Mouse (Mus musculus): ENCODE results near the gene Tpra1. TPM values are rescaled to one million over a fixed set of nuclear protein-coding genes. Genes with fewer than 3 reads are reported as not detected.
A peak's percentile ranks its signal among the peaks of the same experiment; 100 is the strongest.

The Tpra1 gene
- polyA plus RNA-seq (2015; fragmentation: Nextera tagmentation; extraction: Ambion mirVana), result 95.5 and 98.8 TPM in 2 replicates

DNA sequence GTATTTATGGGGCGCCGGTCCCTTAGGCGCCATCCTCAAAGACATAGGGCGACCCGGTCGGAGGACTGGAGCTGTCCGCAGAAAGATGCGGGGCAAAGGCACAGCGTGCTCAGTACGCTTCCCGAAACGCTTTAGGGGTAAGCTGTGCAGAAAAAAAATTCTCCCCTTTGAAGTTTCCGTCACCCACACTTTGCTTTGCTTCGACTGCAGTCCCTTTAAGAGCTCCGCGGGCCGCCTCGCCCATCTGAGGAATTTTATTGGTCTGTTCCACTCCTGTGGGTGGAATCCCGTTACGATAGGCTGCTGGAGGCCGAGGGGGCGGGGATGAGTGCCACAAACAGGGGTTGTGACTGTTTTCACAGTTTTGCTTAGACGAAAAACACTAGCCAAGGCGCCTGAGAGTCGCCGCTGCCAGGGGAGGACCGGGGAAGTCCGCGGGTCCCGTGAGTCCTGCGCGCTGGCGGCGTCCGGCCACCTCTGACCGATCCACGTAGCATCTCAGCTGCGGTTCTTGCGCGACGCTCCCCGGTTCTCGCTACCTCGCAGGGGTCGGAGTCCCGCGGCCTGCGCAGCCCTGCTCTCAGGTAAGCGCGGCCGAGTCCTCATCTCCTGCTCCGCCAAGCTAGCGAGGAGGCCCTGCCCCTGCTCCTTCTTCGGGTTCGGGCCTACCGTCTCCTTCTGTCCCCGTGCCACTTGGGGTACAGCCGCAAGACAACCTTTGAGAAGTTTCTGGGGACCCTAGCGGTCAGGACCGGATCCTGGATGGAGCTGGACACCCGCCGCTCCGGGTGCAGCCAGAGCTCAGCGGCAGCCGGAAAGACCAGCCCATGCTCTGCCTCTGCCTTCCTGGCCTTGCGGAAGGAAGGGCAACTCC lies at the start of gene Tpra1:
Gene Tpra1 (plus strand): TSS at position 305 of the 874 bp plus-strand sequence.
- Histone ChIP-seq H3K9ac (replicated peaks; ENCODE audit: low read length) (peak within 1 kb of the TSS; percentile 90), H3K4me1 (ENCODE audit: insufficient read depth, low read length) (peaks cover 47% of the 10 kb centered on the region), H3K9me3 (ENCODE audit: low read length) (no peaks in the 10 kb centered on the region), H3K4me3 (ENCODE audit: low read length) (peak within 1 kb of the TSS; percentile 81), H3K36me3 (ENCODE audit: insufficient read depth, low read length) (no peaks in the 10 kb centered on the region), H3K27me3 (ENCODE audit: insufficient read depth, low read length) (no peaks in the 10 kb centered on the region), H3K27ac (ENCODE audit: low read length) (peak within 1 kb of the TSS; percentile 94), H3K4me2 (replicated peaks; ENCODE audit: low read depth, low read length) (peak within 1 kb of the TSS; percentile 95)
- WGBS, result under 1% methylated on average over 66 of the region's 66 CpGs
- ATAC-seq (ENCODE audit: low FRiP score, low TSS enrichment), result peak; percentile 89

DNA sequence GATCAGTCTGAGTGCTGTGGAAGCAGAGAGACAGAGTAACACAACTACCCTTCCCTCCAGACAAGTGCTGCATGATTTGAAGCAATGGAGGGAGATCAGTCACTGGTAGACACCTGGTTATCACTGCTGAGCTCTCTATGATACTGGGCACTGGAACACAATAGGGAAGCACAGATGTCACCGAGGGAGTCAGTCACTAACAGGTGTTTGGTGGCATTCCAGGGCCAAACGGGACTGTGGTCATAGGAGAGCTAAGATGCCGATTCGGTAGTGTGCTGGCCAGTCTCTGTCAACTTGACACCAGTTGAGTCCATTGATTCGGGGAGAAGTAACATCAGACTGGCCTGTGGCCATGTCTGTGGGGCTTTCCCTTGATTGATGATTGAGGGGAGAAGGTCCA lies 47.5 kb upstream of the Tpra1 start:
- Histone ChIP-seq H3K36me3 (ENCODE audit: insufficient read depth, low read length) (peaks cover 4% of the 10 kb centered on the region; the same call in 1 of the 2 replicates), H3K4me1 (ENCODE audit: insufficient read depth, low read length) (no peaks in the 10 kb centered on the region), H3K4me2 (replicated peaks; ENCODE audit: low read depth, low read length) (no peak overlapping the region), H3K9me3 (ENCODE audit: low read length) (peaks cover 4% of the 10 kb centered on the region; the same call in 1 of the 2 replicates), H3K9ac (replicated peaks; ENCODE audit: low read length) (no peak overlapping the region), H3K27ac (ENCODE audit: low read length) (no peak overlapping the region), H3K27me3 (ENCODE audit: insufficient read depth, low read length) (no peaks in the 10 kb centered on the region), H3K4me3 (ENCODE audit: low read length) (no peak overlapping the region)
- ATAC-seq (ENCODE audit: low FRiP score, low TSS enrichment), result no peak
- WGBS, result 74% methylated on average over 5 of the region's 5 CpGs

DNA sequence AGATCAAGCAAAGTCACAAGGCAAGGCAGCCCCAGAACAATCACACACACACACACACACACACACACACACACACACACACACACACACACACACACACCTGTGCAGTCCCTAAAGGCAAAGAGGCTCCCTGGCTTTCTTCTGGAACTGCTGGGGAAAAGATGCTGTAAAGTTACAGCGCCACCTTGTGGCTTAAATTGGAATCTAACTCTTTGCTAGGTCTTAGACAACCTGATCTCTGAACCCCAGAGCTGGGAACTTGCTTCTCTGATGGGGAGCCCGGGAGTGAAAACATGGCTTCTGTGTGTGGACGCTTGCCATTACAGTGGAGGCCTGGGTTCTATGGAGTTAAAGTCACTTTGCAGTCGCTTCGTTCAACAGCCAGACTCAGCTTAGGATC lies 46.4 kb upstream of the Tpra1 start:
- Histone ChIP-seq H3K27ac (ENCODE audit: low read length) (no peak overlapping the region), H3K4me1 (ENCODE audit: insufficient read depth, low read length) (no peaks in the 10 kb centered on the region), H3K36me3 (ENCODE audit: insufficient read depth, low read length) (peaks cover 4% of the 10 kb centered on the region; the same call in 1 of the 2 replicates), H3K9me3 (ENCODE audit: low read length) (peaks cover 4% of the 10 kb centered on the region; the same call in 1 of the 2 replicates), H3K9ac (replicated peaks; ENCODE audit: low read length) (no peak overlapping the region), H3K4me2 (replicated peaks; ENCODE audit: low read depth, low read length) (no peak overlapping the region), H3K4me3 (ENCODE audit: low read length) (no peak overlapping the region), H3K27me3 (ENCODE audit: insufficient read depth, low read length) (no peaks in the 10 kb centered on the region)
- WGBS, result 22% methylated on average over 5 of the region's 5 CpGs
- ATAC-seq (ENCODE audit: low FRiP score, low TSS enrichment), result no peak

DNA sequence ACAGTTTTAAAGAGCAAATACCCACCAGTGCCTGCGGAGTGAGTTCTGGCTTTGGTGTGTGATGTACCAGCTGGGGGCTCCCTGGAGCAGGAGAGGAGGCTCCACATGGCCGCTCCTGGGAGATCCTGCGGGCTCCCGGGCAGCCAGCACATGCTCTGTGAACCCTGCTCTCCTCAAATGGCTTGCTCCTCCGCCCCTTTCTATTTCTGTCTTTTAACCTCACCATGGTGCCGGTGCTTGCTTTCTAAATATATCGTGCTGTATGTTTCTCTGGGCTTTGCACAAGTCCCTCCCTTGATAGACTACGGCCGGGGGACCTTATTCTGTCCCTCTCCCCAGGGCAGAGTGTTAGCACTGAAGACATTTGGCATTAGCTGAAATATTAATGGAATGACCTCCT lies 44.8 kb upstream of the Tpra1 start:
- Histone ChIP-seq H3K36me3 (ENCODE audit: insufficient read depth, low read length) (peaks cover 6% of the 10 kb centered on the region), H3K4me2 (replicated peaks; ENCODE audit: low read depth, low read length) (no peak overlapping the region), H3K9ac (replicated peaks; ENCODE audit: low read length) (no peak overlapping the region), H3K9me3 (ENCODE audit: low read length) (no peaks in the 10 kb centered on the region; the same call in 1 of the 2 replicates), H3K4me3 (ENCODE audit: low read length) (no peak overlapping the region), H3K27me3 (ENCODE audit: insufficient read depth, low read length) (no peaks in the 10 kb centered on the region), H3K27ac (ENCODE audit: low read length) (0 out of 2 replicates have a peak overlapping the region, but pooled peaks have one; percentile 5), H3K4me1 (ENCODE audit: insufficient read depth, low read length) (no peaks in the 10 kb centered on the region)
- peak; percentile 47; the same call in 1 of the 2 replicates for ATAC-seq (ENCODE audit: low FRiP score, low TSS enrichment)
- 33% methylated on average over 9 of the region's 9 CpGs for WGBS

DNA sequence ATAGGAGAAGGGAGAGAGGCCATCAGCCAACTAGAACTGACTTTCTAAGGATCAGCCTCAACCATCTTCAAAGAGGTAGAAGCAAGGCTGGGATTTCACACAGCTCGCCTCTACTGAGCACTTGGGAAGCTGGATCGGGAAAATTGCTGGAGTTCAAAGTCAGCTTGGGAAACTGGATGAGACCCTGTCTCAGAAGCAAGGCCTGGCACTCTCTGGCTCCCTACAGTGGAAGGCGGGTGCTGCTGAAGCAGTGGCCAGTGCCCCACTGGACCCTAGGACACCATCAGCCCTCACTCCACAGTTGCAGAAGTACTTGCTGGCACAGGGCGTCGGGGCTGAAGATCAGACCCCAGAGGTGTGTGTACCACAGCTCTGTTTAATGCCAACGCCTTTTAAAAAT lies 44.2 kb upstream of the Tpra1 start:
- 0 out of 2 replicates have a peak overlapping the region, but pooled peaks have one; percentile 5 for H3K27ac ChIP-seq (ENCODE audit: low read length)
- H3K9me3 ChIP-seq (ENCODE audit: low read length), result no peaks in the 10 kb centered on the region; the same call in 1 of the 2 replicates
- no peak overlapping the region for H3K4me3 ChIP-seq (ENCODE audit: low read length)
- WGBS, result 79% methylated on average over 6 of the region's 6 CpGs
- no peaks in the 10 kb centered on the region for H3K27me3 ChIP-seq (ENCODE audit: insufficient read depth, low read length)
- H3K4me1 ChIP-seq (ENCODE audit: insufficient read depth, low read length), result no peaks in the 10 kb centered on the region
- no peak overlapping the region for H3K4me2 ChIP-seq (replicated peaks; ENCODE audit: low read depth, low read length)
- H3K36me3 ChIP-seq (ENCODE audit: insufficient read depth, low read length), result peaks cover 6% of the 10 kb centered on the region
- ATAC-seq (ENCODE audit: low FRiP score, low TSS enrichment), result no peak
- 0 out of 2 replicates have a peak overlapping the region, but pooled peaks have one; percentile 24 for H3K9ac ChIP-seq (replicated peaks; ENCODE audit: low read length)

DNA sequence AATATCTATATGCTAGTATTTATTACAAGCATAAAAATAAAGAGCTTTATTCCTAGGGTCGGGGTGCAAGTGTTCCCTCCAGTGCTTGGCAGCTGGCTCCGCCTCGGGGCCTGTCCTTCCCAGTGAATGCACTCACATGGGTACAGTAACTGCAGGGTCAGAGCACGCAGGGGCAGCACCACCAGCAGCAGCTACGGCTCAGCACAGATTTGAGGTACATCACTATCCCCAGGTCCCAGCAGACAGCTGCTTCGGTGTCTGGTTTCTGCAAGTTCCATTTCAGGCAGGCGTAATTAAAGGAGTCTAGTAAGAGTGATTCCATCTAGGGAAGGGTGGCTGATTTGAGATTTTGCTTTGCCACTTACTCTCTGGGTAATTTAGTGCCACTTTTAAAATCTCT lies 43.7 kb upstream of the Tpra1 start:
- no peaks in the 10 kb centered on the region for H3K27me3 ChIP-seq (ENCODE audit: insufficient read depth, low read length)
- no peaks in the 10 kb centered on the region; the same call in 1 of the 2 replicates for H3K9me3 ChIP-seq (ENCODE audit: low read length)
- no peaks in the 10 kb centered on the region for H3K4me1 ChIP-seq (ENCODE audit: insufficient read depth, low read length)
- no peak overlapping the region for H3K27ac ChIP-seq (ENCODE audit: low read length)
- no peak for ATAC-seq (ENCODE audit: low FRiP score, low TSS enrichment)
- no peak overlapping the region for H3K9ac ChIP-seq (replicated peaks; ENCODE audit: low read length)
- WGBS, result 39% methylated on average over 7 of the region's 7 CpGs
- no peak overlapping the region for H3K4me2 ChIP-seq (replicated peaks; ENCODE audit: low read depth, low read length)
- H3K36me3 ChIP-seq (ENCODE audit: insufficient read depth, low read length), result peaks cover 9% of the 10 kb centered on the region
- no peak overlapping the region for H3K4me3 ChIP-seq (ENCODE audit: low read length)

GRCm38 (mm10) chr6:88860914-88861313 lies 41.1 kb upstream of the Tpra1 start:
- Histone ChIP-seq H3K9ac (replicated peaks; ENCODE audit: low read length) (no peak overlapping the region), H3K27ac (ENCODE audit: low read length) (no peak overlapping the region), H3K9me3 (ENCODE audit: low read length) (no peaks in the 10 kb centered on the region; the same call in 1 of the 2 replicates), H3K4me2 (replicated peaks; ENCODE audit: low read depth, low read length) (no peak overlapping the region), H3K27me3 (ENCODE audit: insufficient read depth, low read length) (no peaks in the 10 kb centered on the region), H3K4me3 (ENCODE audit: low read length) (no peak overlapping the region), H3K36me3 (ENCODE audit: insufficient read depth, low read length) (peaks cover 9% of the 10 kb centered on the region), H3K4me1 (ENCODE audit: insufficient read depth, low read length) (no peaks in the 10 kb centered on the region)
- no peak for ATAC-seq (ENCODE audit: low FRiP score, low TSS enrichment)
- WGBS, result 18% methylated on average over 2 of the region's 2 CpGs

DNA sequence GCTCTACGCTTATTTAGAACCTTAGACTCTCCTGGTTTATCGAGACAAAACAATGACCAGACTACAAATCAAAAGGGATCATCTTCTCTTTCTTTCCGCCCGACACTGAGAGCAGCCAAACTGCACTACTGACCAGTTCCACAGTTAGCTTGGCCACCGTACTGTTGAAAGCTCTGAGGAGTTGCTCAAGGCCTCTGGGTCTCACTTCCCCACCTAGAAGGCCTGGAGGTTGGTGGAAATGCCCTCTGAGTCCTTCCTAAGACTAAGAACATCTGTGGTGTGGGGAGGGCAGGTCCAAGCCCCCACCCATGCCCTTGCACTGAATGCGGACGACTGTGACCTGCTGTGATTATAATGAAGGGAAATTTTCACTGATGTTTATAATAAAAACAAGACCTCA lies 36.3 kb upstream of the Tpra1 start:
- no peaks in the 10 kb centered on the region; the same call in 1 of the 2 replicates for H3K9me3 ChIP-seq (ENCODE audit: low read length)
- no peak for ATAC-seq (ENCODE audit: low FRiP score, low TSS enrichment)
- 79% methylated on average over 7 of the region's 7 CpGs for WGBS
- no peak overlapping the region for H3K4me2 ChIP-seq (replicated peaks; ENCODE audit: low read depth, low read length)
- H3K4me1 ChIP-seq (ENCODE audit: insufficient read depth, low read length), result no peaks in the 10 kb centered on the region
- no peaks in the 10 kb centered on the region for H3K27me3 ChIP-seq (ENCODE audit: insufficient read depth, low read length)
- no peak overlapping the region for H3K4me3 ChIP-seq (ENCODE audit: low read length)
- no peak overlapping the region for H3K27ac ChIP-seq (ENCODE audit: low read length)
- H3K9ac ChIP-seq (replicated peaks; ENCODE audit: low read length), result no peak overlapping the region
- peaks cover 9% of the 10 kb centered on the region for H3K36me3 ChIP-seq (ENCODE audit: insufficient read depth, low read length)

GRCm38 (mm10) chr6:88869459-88869858 lies 32.6 kb upstream of the Tpra1 start:
- peaks cover 4% of the 10 kb centered on the region for H3K27me3 ChIP-seq (ENCODE audit: insufficient read depth, low read length)
- WGBS, result 86% methylated on average over 7 of the region's 7 CpGs
- no peaks in the 10 kb centered on the region for H3K4me1 ChIP-seq (ENCODE audit: insufficient read depth, low read length)
- no peak for ATAC-seq (ENCODE audit: low FRiP score, low TSS enrichment)
- H3K4me2 ChIP-seq (replicated peaks; ENCODE audit: low read depth, low read length), result no peak overlapping the region
- H3K4me3 ChIP-seq (ENCODE audit: low read length), result no peak overlapping the region
- no peaks in the 10 kb centered on the region for H3K36me3 ChIP-seq (ENCODE audit: insufficient read depth, low read length)
- no peaks in the 10 kb centered on the region for H3K9me3 ChIP-seq (ENCODE audit: low read length)
- no peak overlapping the region for H3K9ac ChIP-seq (replicated peaks; ENCODE audit: low read length)
- no peak overlapping the region for H3K27ac ChIP-seq (ENCODE audit: low read length)

DNA sequence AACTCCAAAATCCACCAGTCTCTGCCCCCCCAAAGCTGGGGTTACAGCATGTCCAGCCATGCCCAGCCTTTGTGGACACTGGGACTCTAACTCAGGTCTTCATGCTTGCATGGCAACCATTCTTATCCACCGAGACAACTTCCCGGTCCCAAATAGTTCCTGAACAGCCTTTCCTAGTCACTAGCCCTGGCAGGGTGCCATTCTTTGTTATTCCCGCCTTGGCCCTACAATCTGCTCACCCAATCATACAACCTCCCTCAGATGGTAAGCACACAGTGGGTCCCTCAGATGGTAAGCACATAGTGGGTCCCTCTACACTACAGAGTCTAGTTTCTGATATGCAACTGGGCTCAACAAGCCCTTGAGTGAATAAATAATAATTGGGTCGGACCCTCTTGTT lies 31.5 kb upstream of the Tpra1 start:
- Histone ChIP-seq H3K36me3 (ENCODE audit: insufficient read depth, low read length) (no peaks in the 10 kb centered on the region), H3K27ac (ENCODE audit: low read length) (no peak overlapping the region), H3K4me1 (ENCODE audit: insufficient read depth, low read length) (peaks cover 4% of the 10 kb centered on the region)

More for the DNA sequence above, 31.5 kb upstream of the Tpra1 start:
- no peak overlapping the region for H3K9ac ChIP-seq (replicated peaks; ENCODE audit: low read length)
- H3K4me3 ChIP-seq (ENCODE audit: low read length), result no peak overlapping the region
- ATAC-seq (ENCODE audit: low FRiP score, low TSS enrichment), result no peak
- no peak overlapping the region for H3K4me2 ChIP-seq (replicated peaks; ENCODE audit: low read depth, low read length)
- peaks cover 6% of the 10 kb centered on the region for H3K27me3 ChIP-seq (ENCODE audit: insufficient read depth, low read length)
- H3K9me3 ChIP-seq (ENCODE audit: low read length), result no peaks in the 10 kb centered on the region
- 64% methylated on average over 4 of the region's 4 CpGs for WGBS
